Mouse (Mus musculus): ENCODE data around the gene Eif4e1b. TPM values are rescaled to one million over a fixed set of nuclear protein-coding genes. Genes with fewer than 3 reads are reported as not detected.

The Eif4e1b gene
- total and polyA plus RNA-seq, 2 experiments from 2014 or later: not detected

DNA sequence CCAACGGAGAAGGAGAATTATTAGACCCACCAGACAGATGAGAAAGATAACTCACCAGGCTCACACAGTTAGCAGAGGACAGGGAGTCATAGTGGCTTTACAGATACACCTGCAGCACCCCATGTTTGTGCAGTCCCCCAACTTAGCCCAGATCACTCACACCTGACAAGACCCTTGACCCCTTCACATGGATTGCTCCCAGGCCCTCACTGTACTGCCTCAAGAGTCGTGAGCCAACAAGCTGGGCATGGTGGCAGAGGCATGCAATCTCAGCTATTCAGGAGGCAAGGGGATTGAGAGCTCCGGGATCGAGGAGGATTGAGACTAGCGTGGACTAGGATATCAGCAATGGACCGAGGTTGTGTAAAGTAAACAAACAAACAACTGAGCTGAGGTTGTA, 30.1 kb upstream of the Eif4e1b start:
- 70% methylated on average over 6 of the region's 6 CpGs for WGBS
- Histone ChIP-seq H3K36me3 (ENCODE audit: insufficient read depth, low read length) (no peaks in the 10 kb centered on the region), H3K9ac (replicated peaks; ENCODE audit: low read length) (no peak overlapping the region), H3K4me1 (ENCODE audit: insufficient read depth, low read length) (peaks cover 19% of the 10 kb centered on the region), H3K4me2 (ENCODE audit: low read depth, low read length) (no peak overlapping the region), H3K4me3 (ENCODE audit: low read length) (no peak overlapping the region), H3K27me3 (ENCODE audit: insufficient read depth, low read length) (no peaks in the 10 kb centered on the region), H3K27ac (peak overlapping the region; percentile 92; the same call in 1 of the 2 replicates), H3K9me3 (ENCODE audit: low read length) (no peaks in the 10 kb centered on the region)
- ATAC-seq: no peak
- no peak for DNase-seq (ENCODE audit: low spot score)
- no peak for TF ChIP-seq CTCF (IDR thresholded peaks at IDR 0.05; ENCODE audit: low read depth)

DNA sequence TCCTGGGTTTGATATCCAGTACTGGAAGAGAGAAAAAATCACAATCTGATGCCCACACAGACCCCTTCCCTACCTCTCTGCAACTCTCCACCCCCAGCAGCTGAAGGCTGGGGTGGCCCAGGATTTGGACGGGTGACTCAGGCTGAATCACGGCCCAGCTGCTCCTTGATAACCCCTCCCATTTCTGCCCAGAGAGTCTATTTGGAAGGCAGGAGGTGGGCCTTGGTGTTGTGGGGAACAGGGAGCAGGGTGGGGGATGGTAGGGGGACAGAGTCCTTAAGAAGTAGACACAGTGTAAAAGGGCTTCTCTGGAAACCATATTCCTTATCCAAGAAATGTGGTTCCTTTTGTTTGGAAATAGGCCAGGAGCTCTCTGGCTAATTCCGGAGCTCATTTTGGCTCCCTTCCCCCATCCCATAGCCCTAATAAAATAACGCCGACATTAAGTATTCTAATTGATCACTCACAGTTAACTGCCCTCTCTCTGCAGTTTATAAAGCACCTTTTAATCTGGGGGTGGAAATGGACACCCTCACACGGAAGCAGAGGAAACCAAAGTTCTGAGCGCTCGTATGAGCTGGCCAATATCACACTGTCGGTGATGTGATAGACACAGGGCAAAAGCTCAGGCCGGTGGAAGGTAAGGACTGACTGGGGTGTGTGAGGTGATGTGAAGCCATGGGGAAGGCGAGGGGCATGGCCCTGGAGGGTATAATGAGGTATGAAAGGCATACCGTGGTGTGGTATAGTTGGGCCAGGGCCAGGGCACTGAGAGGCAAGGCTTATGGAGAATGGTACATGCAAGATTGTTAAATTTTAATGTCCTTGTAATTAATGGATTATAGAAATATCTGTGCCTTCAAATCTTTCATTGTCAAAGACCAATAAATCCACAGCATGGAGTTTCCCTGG, 29.4 kb upstream of the Eif4e1b start:
- Histone ChIP-seq H3K4me2 (ENCODE audit: low read depth, low read length) (peak overlapping the region; percentile 18; the same call in 1 of the 2 replicates), H3K27me3 (ENCODE audit: insufficient read depth, low read length) (no peaks in the 10 kb centered on the region), H3K4me1 (ENCODE audit: insufficient read depth, low read length) (peaks cover 25% of the 10 kb centered on the region), H3K36me3 (ENCODE audit: insufficient read depth, low read length) (no peaks in the 10 kb centered on the region), H3K9me3 (ENCODE audit: low read length) (no peaks in the 10 kb centered on the region), H3K9ac (replicated peaks; ENCODE audit: low read length) (no peak overlapping the region), H3K4me3 (ENCODE audit: low read length) (no peak overlapping the region), H3K27ac (peak overlapping the region; percentile 92)
- WGBS: 30% methylated on average over 12 of the region's 12 CpGs
- no peak for DNase-seq (ENCODE audit: low spot score)
- TF ChIP-seq CTCF (IDR thresholded peaks at IDR 0.05; ENCODE audit: low read depth): no peak
- ATAC-seq: no peak

DNA sequence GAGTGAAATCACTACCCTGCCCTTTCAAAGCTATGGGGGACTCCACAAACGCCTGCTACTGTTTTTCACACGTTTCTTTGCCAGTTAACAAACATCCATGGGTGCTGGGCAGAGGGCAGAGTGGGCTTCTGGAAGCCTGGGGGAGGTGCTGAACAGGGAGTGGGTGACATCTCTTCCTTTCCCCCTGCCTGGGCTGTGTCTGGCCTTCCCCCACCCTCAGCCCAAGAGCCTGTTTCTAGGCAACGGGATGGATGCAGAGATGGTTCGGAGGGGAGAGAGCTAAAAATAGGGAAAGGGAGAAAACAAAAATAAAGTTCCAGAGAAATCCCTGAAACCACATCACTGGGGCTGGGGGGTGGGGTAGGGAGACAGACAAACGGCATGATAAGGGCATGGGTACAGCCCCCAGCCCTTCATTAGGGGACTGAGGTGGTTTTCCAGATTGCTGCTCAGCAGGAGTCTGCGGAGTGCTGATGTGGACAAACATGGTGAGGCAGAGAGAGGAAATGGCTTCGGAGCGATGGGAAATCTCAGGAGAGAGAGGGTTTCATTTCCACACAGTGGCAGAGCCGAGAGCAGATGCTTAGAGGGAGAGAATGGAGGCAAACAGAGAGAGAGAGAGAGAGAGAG, 28.5 kb upstream of the Eif4e1b start:
- no peaks in the 10 kb centered on the region for H3K36me3 ChIP-seq (ENCODE audit: insufficient read depth, low read length)
- ATAC-seq: no peak
- no peak overlapping the region for H3K9ac ChIP-seq (replicated peaks; ENCODE audit: low read length)

DNA sequence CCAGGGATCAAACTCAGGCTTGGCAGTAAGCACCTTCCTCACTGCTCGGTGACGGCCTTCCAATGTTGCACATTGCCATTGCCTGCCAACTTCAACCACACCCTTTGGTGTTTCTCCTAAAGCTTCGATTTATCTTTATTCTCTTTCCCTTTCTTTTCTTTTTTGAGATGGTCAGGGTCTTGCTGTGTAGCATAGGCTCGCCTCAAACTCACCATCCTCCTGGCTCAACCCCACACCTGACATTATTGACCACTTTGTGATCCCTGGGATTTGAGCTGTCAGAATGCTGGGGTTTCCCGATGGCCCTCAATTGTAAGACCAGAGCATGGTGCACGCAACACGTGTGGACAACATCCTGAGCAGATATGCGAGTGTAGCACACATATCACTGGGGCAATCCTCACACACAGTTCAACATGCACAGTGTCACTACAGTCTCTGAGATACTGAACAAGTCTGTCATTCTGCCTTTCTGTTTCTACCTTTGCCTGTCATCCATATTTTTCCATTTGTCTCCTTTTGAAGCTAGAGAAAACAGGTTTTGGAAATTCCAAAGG, 27.6 kb upstream of the Eif4e1b start:
- no peaks in the 10 kb centered on the region for H3K27me3 ChIP-seq (ENCODE audit: insufficient read depth, low read length)
- H3K9ac ChIP-seq (replicated peaks; ENCODE audit: low read length): no peak overlapping the region
- H3K9me3 ChIP-seq (ENCODE audit: low read length): no peaks in the 10 kb centered on the region
- no peak for DNase-seq (ENCODE audit: low spot score)
- WGBS: 85% methylated on average over 8 of the region's 8 CpGs
- H3K36me3 ChIP-seq (ENCODE audit: insufficient read depth, low read length): no peaks in the 10 kb centered on the region
- no peak for ATAC-seq
- H3K4me1 ChIP-seq (ENCODE audit: insufficient read depth, low read length): peaks cover 36% of the 10 kb centered on the region
- H3K4me3 ChIP-seq (ENCODE audit: low read length): no peak overlapping the region
- no peak overlapping the region for H3K4me2 ChIP-seq (ENCODE audit: low read depth, low read length)
- no peak for TF ChIP-seq CTCF (IDR thresholded peaks at IDR 0.05; ENCODE audit: low read depth)
- peak overlapping the region; percentile 92 for H3K27ac ChIP-seq

More for the DNA sequence above, 28.5 kb upstream of the Eif4e1b start:
- DNase-seq (ENCODE audit: low spot score): peak; percentile 58
- Histone ChIP-seq H3K27ac (peak overlapping the region; percentile 92), H3K4me2 (ENCODE audit: low read depth, low read length) (peak overlapping the region; percentile 14; the same call in 1 of the 2 replicates), H3K4me1 (ENCODE audit: insufficient read depth, low read length) (peaks cover 33% of the 10 kb centered on the region), H3K9me3 (ENCODE audit: low read length) (no peaks in the 10 kb centered on the region), H3K27me3 (ENCODE audit: insufficient read depth, low read length) (no peaks in the 10 kb centered on the region), H3K4me3 (ENCODE audit: low read length) (no peak overlapping the region)
- no peak for TF ChIP-seq CTCF (IDR thresholded peaks at IDR 0.05; ENCODE audit: low read depth)
- 11% methylated on average over 9 of the region's 9 CpGs for WGBS

DNA sequence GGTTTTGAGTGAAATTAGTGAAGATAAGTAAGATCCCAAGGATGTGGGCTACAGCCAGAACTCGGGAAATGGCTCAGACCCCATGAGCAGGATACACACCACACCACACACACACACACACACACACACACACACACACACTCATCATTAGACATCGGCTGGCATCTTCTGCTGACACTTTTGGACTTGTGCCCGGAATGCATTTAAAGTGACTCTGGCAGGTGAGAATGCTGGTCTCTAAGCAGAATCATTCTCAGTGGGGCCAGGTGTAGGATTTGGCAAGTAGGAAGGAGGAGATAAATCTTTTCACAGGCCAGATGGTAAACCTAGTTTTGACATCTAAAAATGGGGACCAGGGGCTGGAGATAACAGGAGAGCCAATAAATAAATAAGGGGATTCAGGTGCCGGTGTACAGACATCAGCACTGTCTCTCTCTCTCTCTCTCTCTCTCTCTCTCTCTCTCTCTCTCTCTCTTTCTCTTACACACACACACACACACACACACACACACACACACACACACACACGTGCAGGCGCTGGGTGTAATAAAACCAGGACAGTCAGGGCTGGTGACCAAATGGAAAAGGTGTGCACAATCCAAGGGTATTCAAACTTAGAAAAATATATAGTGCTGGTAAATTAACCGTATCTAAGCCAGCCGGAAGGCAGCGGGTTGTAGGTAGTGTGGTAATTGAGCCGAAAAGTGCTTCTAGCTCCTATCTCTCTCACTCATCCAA, 26.5 kb upstream of the Eif4e1b start:
- DNase-seq (ENCODE audit: low spot score) (peak; percentile 87), ATAC-seq (no peak)
- H3K27me3 ChIP-seq (ENCODE audit: insufficient read depth, low read length): no peaks in the 10 kb centered on the region
- H3K4me1 ChIP-seq (ENCODE audit: insufficient read depth, low read length): peaks cover 34% of the 10 kb centered on the region
- no peaks in the 10 kb centered on the region for H3K36me3 ChIP-seq (ENCODE audit: insufficient read depth, low read length)
- peak overlapping the region; percentile 46 for H3K9ac ChIP-seq (replicated peaks; ENCODE audit: low read length)
- no peaks in the 10 kb centered on the region for H3K9me3 ChIP-seq (ENCODE audit: low read length)
- no peak for TF ChIP-seq CTCF (IDR thresholded peaks at IDR 0.05; ENCODE audit: low read depth)
- H3K4me3 ChIP-seq (ENCODE audit: low read length): peak overlapping the region; percentile 38
- 23% methylated on average over 10 of the region's 10 CpGs for WGBS
- peak overlapping the region; percentile 56 for H3K4me2 ChIP-seq (ENCODE audit: low read depth, low read length)
- H3K27ac ChIP-seq: peak overlapping the region; percentile 92

DNA sequence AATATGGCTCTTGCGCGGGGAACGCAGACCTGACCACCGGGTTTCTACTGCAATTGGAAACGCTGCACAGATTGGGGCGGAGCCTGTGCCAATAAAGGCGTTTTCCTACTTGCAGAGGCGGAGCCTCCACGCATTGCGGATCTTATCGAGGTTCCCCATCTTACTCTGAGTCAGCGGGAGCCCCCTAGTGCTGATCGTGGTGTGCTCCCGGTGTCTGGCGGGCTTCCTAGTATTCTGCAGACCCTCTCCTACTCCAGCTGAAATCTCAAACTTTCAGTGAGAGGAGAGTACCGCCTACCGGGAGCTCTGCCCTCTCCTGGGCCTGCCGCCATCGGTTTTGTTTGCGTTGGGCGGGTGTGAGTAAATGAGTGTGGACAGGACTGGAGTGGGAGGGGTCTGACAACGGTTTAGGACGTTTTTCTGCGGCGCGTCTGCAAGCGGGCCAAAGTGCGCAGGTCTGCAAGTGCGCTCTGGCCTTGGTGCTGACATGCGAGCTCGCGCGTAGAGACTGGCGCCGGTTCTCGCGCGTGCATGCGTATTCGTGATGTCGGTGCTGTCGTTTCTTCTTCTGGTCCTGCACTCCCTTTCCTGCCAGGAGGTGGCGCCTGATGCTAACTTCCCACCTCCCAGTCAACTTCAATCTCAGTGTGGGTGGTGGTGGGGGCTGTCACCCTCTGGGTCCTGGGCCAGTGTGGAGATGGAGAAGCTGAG, 25.6 kb upstream of the Eif4e1b start:
- WGBS: under 1% methylated on average over 43 of the region's 43 CpGs
- Histone ChIP-seq H3K27ac (peak overlapping the region; percentile 92), H3K9ac (replicated peaks; ENCODE audit: low read length) (peak overlapping the region; percentile 46), H3K4me3 (ENCODE audit: low read length) (peak overlapping the region; percentile 38), H3K4me1 (ENCODE audit: insufficient read depth, low read length) (peaks cover 32% of the 10 kb centered on the region), H3K36me3 (ENCODE audit: insufficient read depth, low read length) (no peaks in the 10 kb centered on the region), H3K27me3 (ENCODE audit: insufficient read depth, low read length) (no peaks in the 10 kb centered on the region), H3K4me2 (ENCODE audit: low read depth, low read length) (peak overlapping the region; percentile 56), H3K9me3 (ENCODE audit: low read length) (no peaks in the 10 kb centered on the region)
- ATAC-seq (peak; percentile 88), DNase-seq (ENCODE audit: low spot score) (peak; percentile 97)
- peak; percentile 95 for TF ChIP-seq CTCF (IDR thresholded peaks at IDR 0.05; ENCODE audit: low read depth)
